ENCODE assay signal across 8 mouse cellular contexts in the genomic region with DNA sequence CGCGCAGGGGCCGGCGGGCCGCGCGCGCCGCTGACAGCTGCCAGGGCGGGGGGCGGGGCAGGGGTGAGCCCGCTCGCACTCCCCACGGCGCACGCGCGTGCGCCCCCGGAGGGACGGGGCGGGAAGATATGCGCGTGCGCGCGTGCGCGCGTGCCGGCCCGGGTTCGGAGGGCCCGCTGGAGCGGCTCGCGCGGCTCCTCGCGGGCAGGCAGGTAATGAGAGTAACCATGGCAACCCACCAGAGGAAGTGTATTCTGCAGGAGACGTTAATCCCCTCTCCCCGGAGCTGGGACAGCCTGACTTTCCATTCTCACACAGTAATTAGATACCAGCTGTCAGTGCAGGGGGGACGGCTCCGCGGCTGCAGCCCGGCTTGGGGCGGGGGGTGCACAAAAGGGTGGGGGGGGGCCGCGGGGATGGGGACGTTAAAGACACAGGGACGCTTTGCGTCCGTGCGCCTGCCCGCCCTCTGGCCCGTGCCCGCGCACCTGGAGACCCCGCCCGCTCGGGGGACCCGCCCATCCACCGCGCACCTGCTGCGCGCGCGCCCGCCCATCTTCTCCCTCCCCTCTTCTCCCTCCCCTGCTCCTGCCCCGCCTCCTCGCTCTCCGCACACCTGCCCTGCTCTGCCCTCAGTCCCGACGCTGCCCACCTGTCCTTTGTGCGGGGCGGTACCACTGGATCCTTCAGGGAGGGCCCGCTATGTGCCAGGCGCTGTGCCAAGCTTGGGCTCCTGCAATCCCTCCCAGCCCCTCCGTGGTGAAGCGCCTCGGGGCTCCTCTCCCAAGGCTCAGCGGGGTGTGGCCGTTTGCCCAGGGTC. TPM values are rescaled to one million over a fixed set of nuclear protein-coding genes. Genes with fewer than 3 reads are reported as not detected.
DNase-seq lines count a peak whose midpoint lies in the region; ATAC-seq lines count a peak whose summit lies in the region.

A gene (plus strand): TSS at position 218 of the 820 bp plus-strand sequence.

- H3K27me3 ChIP-seq in forebrain, embryonic 12.5 days: peaks cover 47% of the 10 kb centered on the region
- H3K27me3 ChIP-seq in hindbrain, embryonic 10.5 days (ENCODE audit: insufficient read depth, poor library complexity, severe bottlenecking): peaks cover 82% of the 10 kb centered on the region

- H3K27ac ChIP-seq in forebrain, embryonic 12.5 days: peak within 1 kb of the TSS; percentile 97
- H3K27ac ChIP-seq in hindbrain, embryonic 10.5 days: peak within 1 kb of the TSS; percentile 87

- no peaks in the 10 kb centered on the region for H3K9me3 ChIP-seq in forebrain, embryonic 12.5 days
- no peaks in the 10 kb centered on the region for H3K9me3 ChIP-seq in hindbrain, embryonic 10.5 days

- peak; percentile 84 for DNase-seq in Muller cell, postnatal 12 days (ENCODE audit: inconsistent ontology term)
- peak; percentile 66 for DNase-seq in hindbrain, embryonic 10.5 days (ENCODE audit: low spot score)
- DNase-seq in layer of hippocampus, postnatal 10 days (ENCODE audit: low spot score in 2 of 2): peak; percentile 73 to 83
- peak; percentile 58 for DNase-seq in lung, postnatal 14 days
- peak; percentile 83 for DNase-seq in retina, postnatal 7 days (ENCODE audit: low read depth, low spot score)
- DNase-seq in thymus, postnatal 4 days: peak; percentile 92

- H3K4me1 ChIP-seq in forebrain, embryonic 12.5 days: peaks cover 66% of the 10 kb centered on the region
- peaks cover 69% of the 10 kb centered on the region for H3K4me1 ChIP-seq in hindbrain, embryonic 10.5 days (replicated peaks)

- peak within 1 kb of the TSS; percentile 77 for H3K9ac ChIP-seq in forebrain, embryonic 12.5 days

- ATAC-seq in cerebellum, adult (ENCODE audit: insufficient number of reproducible peaks, low FRiP score, low TSS enrichment): peak; percentile 24; the same call in 1 of the 2 replicates
- ATAC-seq in forebrain, embryonic 12.5 days (ENCODE audit: low FRiP score): peak; percentile 89

- WGBS in forebrain, embryonic 12.5 days: under 1% methylated on average over 48 of the region's 83 CpGs
- WGBS in hindbrain, embryonic 10.5 days: under 1% methylated on average over 80 of the region's 83 CpGs

- peak within 1 kb of the TSS; percentile 62 for H3K4me3 ChIP-seq in forebrain, embryonic 12.5 days (replicated peaks)
- H3K4me3 ChIP-seq in hindbrain, embryonic 10.5 days: peak within 1 kb of the TSS; percentile 71

- H3K4me2 ChIP-seq in forebrain, embryonic 12.5 days: peak within 1 kb of the TSS; percentile 95

- H3K36me3 ChIP-seq in forebrain, embryonic 12.5 days (replicated peaks): no peaks in the 10 kb centered on the region
- H3K36me3 ChIP-seq in hindbrain, embryonic 10.5 days: no peaks in the 10 kb centered on the region

RNA-seq across cellular contexts. Expression of the gene that starts here (rescaled TPM):
- polyA plus RNA-seq in forebrain, embryonic 12.5 days (2016; fragmentation: Nextera tagmentation; extraction: Ambion mirVana): not detected in 2 replicates
- polyA plus RNA-seq in hindbrain, embryonic 10.5 days (2016; fragmentation: Nextera tagmentation; extraction: Ambion mirVana): not detected in 2 replicates
- total RNA-seq in layer of hippocampus, postnatal 10 days (2021): not detected

Comparison
In these comparisons a context has a peak if more than half of its experiments do, and no peak if none do; other contexts are left out.
1. Peak in every context shown above with its lines: DNase-seq, ATAC-seq, H3K4me3 ChIP-seq and H3K27ac ChIP-seq.
2. Peak in ATAC-seq, H3K4me3 ChIP-seq, H3K27ac ChIP-seq, H3K9ac ChIP-seq and H3K4me2 ChIP-seq in forebrain, embryonic 12.5 days; RNA of the gene not detected or under 1 TPM.
3. Peak in DNase-seq, H3K4me3 ChIP-seq and H3K27ac ChIP-seq in hindbrain, embryonic 10.5 days; RNA of the gene not detected or under 1 TPM.
4. Peak in DNase-seq in layer of hippocampus, postnatal 10 days; RNA of the gene not detected or under 1 TPM.